Mouse (Mus musculus) skeletal muscle tissue, postnatal 0 days (tissue): Measurements from ENCODE around the gene Evi2b. TPM values are rescaled to one million over a fixed set of nuclear protein-coding genes. Genes with fewer than 3 reads are reported as not detected.

ENCODE experiments used
- polyA plus RNA-seq: library from polyadenylated mRNA; unstranded; fragments of >200 nt; fragmentation: Nextera tagmentation; extraction: Ambion mirVana; gene quantifications from 2 replicates; pipeline ENCODE4 v1.2.1, GENCODE M21; 2015

Evi2b gene
- 0.44 and 1.2 TPM in 2 replicates for polyA plus RNA-seq

GRCm38 (mm10) chr11:79523560-79524309 is at the start of gene Evi2b:
TSS of gene Evi2b (minus strand) at chr11:79523762.

GRCm38 (mm10) chr11:79530333-79530761 is 6.8 kb upstream of the Evi2b start, which contains the start of the genes Evi2 and Evi2a:
TSS of gene Evi2 (minus strand) at chr11:79530589.
TSS of gene Evi2a (minus strand) at chr11:79530609.

GRCm38 (mm10) chr11:79503845-79504244 is 19.7 kb downstream of the Evi2b start, which contains the start of gene Omg:
TSS of gene Omg (minus strand) at chr11:79504084.

Other genes with a start within 250 kb of the Evi2b start
- not detected in 2 replicates for gene Gm9964, start 226.9 kb downstream of the Evi2b start, polyA plus RNA-seq
- 3.3 and 3.7 TPM in 2 replicates for gene Nf1, start 184.1 kb downstream of the Evi2b start, polyA plus RNA-seq
- gene Omg, start 19.7 kb downstream of the Evi2b start, polyA plus RNA-seq: 0.06 and 0.13 TPM in 2 replicates
- gene Evi2, start 6.8 kb upstream of the Evi2b start, polyA plus RNA-seq: 0.30 and 0.44 TPM in 2 replicates
- gene Evi2a, start 6.8 kb upstream of the Evi2b start, polyA plus RNA-seq: 6.3 and 7.7 TPM in 2 replicates
- gene Rab11fip4, start 67.5 kb upstream of the Evi2b start, polyA plus RNA-seq: 0.07 and 0.12 TPM in 2 replicates